Mouse (Mus musculus) forebrain, embryonic 13.5 days (tissue): ENCODE results near the gene Cyp11a1. TPM values are rescaled to one million over a fixed set of nuclear protein-coding genes. Genes with fewer than 3 reads are reported as not detected.

Experiments used
- ATAC-seq: fragments of 200-750 bp; cut with Nextera tagmentation; 2 replicates; pipeline ENCODE4 v1.8.0; 2017
- H3K27ac ChIP-seq: fragments of 300-500 bp; sonication (generic); 2 replicates; pipeline ENCODE4 v1.5.1; 2015; ENCODE audit warnings: inconsistent platforms, mild to moderate bottlenecking, moderate library complexity
- H3K27me3 ChIP-seq: fragments of 300-500 bp; sonication (generic); 2 replicates; pipeline ENCODE4 v1.6.1; 2015; ENCODE audit warnings: mild to moderate bottlenecking, inconsistent platforms
- H3K36me3 ChIP-seq: fragments of 300-500 bp; sonication (generic); 2 replicates; pipeline ENCODE4 v1.6.1; 2015; ENCODE audit warnings: mild to moderate bottlenecking, inconsistent platforms; ENCODE audit not compliant: poor library complexity, severe bottlenecking
- H3K4me1 ChIP-seq: fragments of 300-500 bp; sonication (generic); 2 replicates; pipeline ENCODE4 v1.6.1; 2015; ENCODE audit warnings: inconsistent platforms
- H3K4me2 ChIP-seq: fragments of 300-500 bp; sonication (generic); 2 replicates; pipeline ENCODE4 v1.6.1; 2015; ENCODE audit warnings: inconsistent platforms, mild to moderate bottlenecking, moderate library complexity
- H3K4me3 ChIP-seq: fragments of 300-500 bp; sonication (generic); 2 replicates; pipeline ENCODE4 v1.5.1; 2015; ENCODE audit warnings: mild to moderate bottlenecking, inconsistent platforms
- H3K9ac ChIP-seq: fragments of 300-500 bp; sonication (generic); 2 replicates; pipeline ENCODE4 v1.6.1; 2015; ENCODE audit warnings: mild to moderate bottlenecking, inconsistent platforms
- H3K9me3 ChIP-seq: fragments of 300-500 bp; sonication (generic); replicated peaks from 2 replicates; pipeline ENCODE4 v1.6.1; 2016; ENCODE audit warnings: inconsistent platforms
- WGBS: fragments of 180-500 bp; shearing (Covaris S2); methylation state at CpG from one replicate; pipeline ENCODE4 v1.1.7; 2015; 5-methylcytosine and 5-hydroxymethylcytosine counted together
- polyA plus RNA-seq: library from polyadenylated mRNA; unstranded; fragments of >200 nt; fragmentation: Nextera tagmentation; extraction: Ambion mirVana; gene quantifications from 2 replicates; pipeline ENCODE4 v1.2.1, GENCODE M21; 2015

Cyp11a1 gene
- polyA plus RNA-seq, 1 experiment from 2014 or later = 0.23 TPM

- Histone ChIP-seq H3K4me3 (no peak overlapping the region), H3K27ac (no peak overlapping the region), H3K36me3 (no peaks in the 10 kb centered on the region), H3K27me3 (no peaks in the 10 kb centered on the region), H3K9me3 (no peaks in the 10 kb centered on the region), H3K4me1 (no peaks in the 10 kb centered on the region), H3K4me2 (no peak overlapping the region), H3K9ac (no peak overlapping the region)
- ATAC-seq = no peak
- WGBS = 80% methylated on average over 5 of the region's 5 CpGs
These were observed 30.9 kb upstream of the Cyp11a1 start for GRCm38 (mm10) chr9:57975200-57975821.

- Histone ChIP-seq H3K27ac (no peak overlapping the region), H3K4me2 (no peak overlapping the region), H3K4me3 (no peak overlapping the region), H3K27me3 (no peaks in the 10 kb centered on the region), H3K9me3 (no peaks in the 10 kb centered on the region), H3K36me3 (no peaks in the 10 kb centered on the region), H3K9ac (no peak overlapping the region), H3K4me1 (no peaks in the 10 kb centered on the region)
- ATAC-seq = no peak
- WGBS = 85% methylated on average over 6 of the region's 6 CpGs
These were observed 28.2 kb upstream of the Cyp11a1 start for GRCm38 (mm10) chr9:57978025-57978424.

GRCm38 (mm10) chr9:57978858-57979257, 27.4 kb upstream of the Cyp11a1 start:
- Histone ChIP-seq H3K27me3 (no peaks in the 10 kb centered on the region), H3K9ac (no peak overlapping the region), H3K4me3 (no peak overlapping the region), H3K9me3 (no peaks in the 10 kb centered on the region), H3K36me3 (no peaks in the 10 kb centered on the region), H3K4me2 (no peak overlapping the region), H3K27ac (no peak overlapping the region), H3K4me1 (no peaks in the 10 kb centered on the region)
- 81% methylated on average over 3 of the region's 3 CpGs for WGBS
- ATAC-seq = no peak

GRCm38 (mm10) chr9:57980570-57980969, 25.6 kb upstream of the Cyp11a1 start:
- Histone ChIP-seq H3K27ac (no peak overlapping the region), H3K9me3 (no peaks in the 10 kb centered on the region), H3K4me2 (no peak overlapping the region), H3K4me1 (no peaks in the 10 kb centered on the region), H3K27me3 (no peaks in the 10 kb centered on the region), H3K36me3 (no peaks in the 10 kb centered on the region), H3K4me3 (no peak overlapping the region), H3K9ac (no peak overlapping the region)
- WGBS = 85% methylated on average over 10 of the region's 10 CpGs
- ATAC-seq = no peak

GRCm38 (mm10) chr9:57985304-57985703, 20.9 kb upstream of the Cyp11a1 start:
- Histone ChIP-seq H3K4me3 (no peak overlapping the region), H3K27ac (no peak overlapping the region), H3K4me1 (peaks cover 7% of the 10 kb centered on the region; the same call in 1 of the 2 replicates), H3K27me3 (peaks cover 4% of the 10 kb centered on the region; the same call in 1 of the 2 replicates), H3K4me2 (no peak overlapping the region), H3K9me3 (no peaks in the 10 kb centered on the region), H3K9ac (no peak overlapping the region), H3K36me3 (no peaks in the 10 kb centered on the region)
- ATAC-seq = no peak
- WGBS = 93% methylated on average over 8 of the region's 8 CpGs

- Histone ChIP-seq H3K4me2 (no peak overlapping the region), H3K4me1 (peaks cover 7% of the 10 kb centered on the region; the same call in 1 of the 2 replicates), H3K9me3 (no peaks in the 10 kb centered on the region), H3K4me3 (no peak overlapping the region), H3K36me3 (no peaks in the 10 kb centered on the region), H3K27me3 (peaks cover 4% of the 10 kb centered on the region; the same call in 1 of the 2 replicates), H3K27ac (no peak overlapping the region), H3K9ac (no peak overlapping the region)
- ATAC-seq = no peak
- 89% methylated on average over 7 of the region's 7 CpGs for WGBS
These were observed 19.9 kb upstream of the Cyp11a1 start for GRCm38 (mm10) chr9:57986293-57986692.

GRCm38 (mm10) chr9:57988098-57988497, 18.1 kb upstream of the Cyp11a1 start:
- H3K9ac ChIP-seq = no peak overlapping the region
- ATAC-seq = no peak
- H3K27ac ChIP-seq = no peak overlapping the region
- WGBS = 80% methylated on average over 2 of the region's 2 CpGs
- no peak overlapping the region for H3K4me3 ChIP-seq
- H3K36me3 ChIP-seq = no peaks in the 10 kb centered on the region
- H3K4me1 ChIP-seq = peaks cover 11% of the 10 kb centered on the region
- H3K4me2 ChIP-seq = no peak overlapping the region
- H3K27me3 ChIP-seq = peaks cover 4% of the 10 kb centered on the region; the same call in 1 of the 2 replicates
- no peaks in the 10 kb centered on the region for H3K9me3 ChIP-seq

GRCm38 (mm10) chr9:57989309-57989708, 16.9 kb upstream of the Cyp11a1 start:
- no peak for ATAC-seq
- Histone ChIP-seq H3K27ac (no peak overlapping the region), H3K4me3 (no peak overlapping the region), H3K36me3 (no peaks in the 10 kb centered on the region), H3K4me1 (peaks cover 18% of the 10 kb centered on the region), H3K9me3 (no peaks in the 10 kb centered on the region), H3K9ac (no peak overlapping the region), H3K27me3 (peaks cover 4% of the 10 kb centered on the region; the same call in 1 of the 2 replicates), H3K4me2 (no peak overlapping the region)
- WGBS = 88% methylated on average over 6 of the region's 6 CpGs

- Histone ChIP-seq H3K27me3 (peaks cover 4% of the 10 kb centered on the region), H3K36me3 (no peaks in the 10 kb centered on the region), H3K4me1 (peaks cover 18% of the 10 kb centered on the region), H3K4me2 (no peak overlapping the region), H3K9ac (no peak overlapping the region), H3K9me3 (no peaks in the 10 kb centered on the region), H3K4me3 (no peak overlapping the region), H3K27ac (no peak overlapping the region)
- WGBS = 43% methylated on average over 10 of the region's 10 CpGs
- ATAC-seq = no peak
These were observed 15.6 kb upstream of the Cyp11a1 start for GRCm38 (mm10) chr9:57990438-57991110.

GRCm38 (mm10) chr9:57992060-57992459, 14.2 kb upstream of the Cyp11a1 start:
- peaks cover 10% of the 10 kb centered on the region for H3K27me3 ChIP-seq
- no peak overlapping the region for H3K4me3 ChIP-seq
- H3K4me2 ChIP-seq = no peak overlapping the region
- H3K27ac ChIP-seq = no peak overlapping the region
- H3K9me3 ChIP-seq = no peaks in the 10 kb centered on the region
- H3K9ac ChIP-seq = no peak overlapping the region
- H3K36me3 ChIP-seq = no peaks in the 10 kb centered on the region
- WGBS = 85% methylated on average over 3 of the region's 3 CpGs
- H3K4me1 ChIP-seq = peaks cover 18% of the 10 kb centered on the region
- ATAC-seq = no peak

GRCm38 (mm10) chr9:57992781-57993591, 13.2 kb upstream of the Cyp11a1 start:
- Histone ChIP-seq H3K27ac (no peak overlapping the region), H3K4me3 (no peak overlapping the region), H3K36me3 (no peaks in the 10 kb centered on the region), H3K4me1 (peaks cover 23% of the 10 kb centered on the region), H3K27me3 (peaks cover 13% of the 10 kb centered on the region), H3K9me3 (no peaks in the 10 kb centered on the region), H3K9ac (no peak overlapping the region), H3K4me2 (no peak overlapping the region)
- 42% methylated on average over 8 of the region's 8 CpGs for WGBS
- 0 out of 2 replicates have a peak, but pooled peaks have one; percentile 38 for ATAC-seq

GRCm38 (mm10) chr9:57995282-57995681, 10.9 kb upstream of the Cyp11a1 start:
- Histone ChIP-seq H3K4me3 (no peak overlapping the region), H3K9ac (no peak overlapping the region), H3K27ac (no peak overlapping the region), H3K4me1 (peaks cover 19% of the 10 kb centered on the region), H3K36me3 (no peaks in the 10 kb centered on the region), H3K4me2 (no peak overlapping the region), H3K9me3 (no peaks in the 10 kb centered on the region), H3K27me3 (peaks cover 28% of the 10 kb centered on the region)
- 31% methylated on average over 4 of the region's 4 CpGs for WGBS
- no peak for ATAC-seq
